Mouse (Mus musculus) ovary, postnatal 36 days (tissue): ENCODE data around the gene Hoxa2.

Source experiments
- DNase-seq: peaks from one replicate; pipeline ENCODE4 v3.0.0; 2022; ENCODE audit warnings: low spot score, mixed read lengths

The Hoxa2 gene

DNA sequence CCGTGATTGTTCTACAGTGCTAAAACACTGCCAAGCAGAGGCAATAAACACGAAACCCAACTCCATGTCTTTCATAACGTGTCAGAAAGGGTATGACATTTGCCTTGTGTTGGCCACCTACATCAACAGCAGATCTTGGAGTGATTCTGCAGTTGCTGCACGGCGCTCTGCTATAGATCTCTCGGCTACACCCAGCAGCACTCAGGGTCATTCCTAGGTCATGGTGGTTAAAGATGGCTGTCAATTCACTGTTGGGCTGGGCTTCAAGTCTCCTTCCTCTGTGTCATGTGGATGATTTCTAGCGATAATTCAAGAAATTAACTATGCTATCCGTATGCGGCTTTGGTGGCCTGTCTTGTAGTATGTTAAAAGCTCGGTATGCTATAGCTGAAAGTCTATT lies 26.1 kb downstream of the Hoxa2 start:
- DNase-seq = no peak

DNA sequence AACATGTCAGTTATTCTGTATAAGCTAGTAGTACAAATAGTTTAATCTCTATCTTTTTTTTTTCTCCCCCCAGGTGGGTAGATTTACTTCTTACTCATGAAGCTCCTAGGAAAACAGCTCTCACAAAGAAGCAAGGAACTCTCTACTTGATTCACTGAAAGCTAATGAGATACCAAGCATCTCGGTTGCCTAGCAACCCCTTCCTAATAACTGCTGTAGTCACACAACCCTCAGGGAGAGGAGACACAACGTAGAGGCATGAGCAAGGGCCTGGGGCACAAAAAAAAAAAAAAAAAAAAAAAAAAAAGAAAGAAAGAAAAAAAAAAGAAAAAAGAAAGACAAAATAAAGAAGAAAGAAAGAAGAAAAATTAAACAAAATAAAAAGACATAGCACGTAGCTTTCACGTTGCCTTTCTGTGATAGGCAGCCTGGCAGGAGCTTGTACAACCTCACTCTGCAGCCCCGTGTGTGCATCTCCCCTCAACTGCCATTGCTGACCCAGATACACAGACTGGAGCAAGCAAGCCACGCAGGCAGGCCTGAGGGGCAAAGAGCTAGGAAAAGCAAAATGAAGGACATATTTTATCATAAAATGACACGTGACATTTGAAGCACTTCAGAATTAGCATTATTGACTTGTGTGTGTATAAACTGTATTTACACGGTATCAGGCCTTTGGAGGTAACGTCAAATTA lies 26.6 kb downstream of the Hoxa2 start:
- DNase-seq = no peak

DNA sequence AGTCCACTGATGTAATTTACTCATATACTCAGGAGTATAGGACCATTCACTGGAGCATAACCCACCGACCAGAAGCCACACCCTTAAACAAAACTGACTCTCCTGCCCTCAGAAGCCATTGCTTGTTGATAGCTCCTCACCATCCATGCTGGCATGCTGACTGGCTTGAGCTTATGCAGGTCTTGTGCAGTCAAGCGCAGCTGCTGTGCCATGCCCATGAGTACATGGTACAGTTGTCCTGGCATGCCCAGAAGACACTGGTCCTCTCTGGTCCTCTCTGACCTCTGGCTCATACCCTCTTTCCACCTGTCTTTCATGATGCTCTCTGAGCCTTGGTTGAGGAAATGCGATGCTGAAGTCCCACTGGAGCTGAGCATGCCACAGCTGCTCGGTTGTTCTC lies 41.0 kb downstream of the Hoxa2 start:
- DNase-seq = no peak

DNA sequence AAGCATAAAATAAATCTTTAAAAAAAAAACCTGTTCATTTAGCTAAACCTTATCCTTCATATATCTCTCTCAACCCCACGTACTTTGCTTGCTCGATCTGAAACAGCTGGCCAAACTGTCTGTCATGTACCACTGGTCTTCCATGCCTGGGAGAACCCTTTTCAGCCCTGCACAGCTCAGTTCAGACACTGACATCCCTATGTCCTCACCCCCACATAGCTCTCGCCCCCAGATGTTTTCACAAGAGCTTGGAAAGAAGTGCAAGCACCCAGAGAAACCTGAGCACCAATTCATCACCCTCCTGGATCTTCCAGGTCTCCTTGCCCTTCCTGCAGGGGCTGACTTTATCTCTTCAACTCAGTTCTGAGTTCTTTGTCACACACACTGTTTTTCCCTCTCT lies 43.5 kb downstream of the Hoxa2 start:
- no peak for DNase-seq

DNA sequence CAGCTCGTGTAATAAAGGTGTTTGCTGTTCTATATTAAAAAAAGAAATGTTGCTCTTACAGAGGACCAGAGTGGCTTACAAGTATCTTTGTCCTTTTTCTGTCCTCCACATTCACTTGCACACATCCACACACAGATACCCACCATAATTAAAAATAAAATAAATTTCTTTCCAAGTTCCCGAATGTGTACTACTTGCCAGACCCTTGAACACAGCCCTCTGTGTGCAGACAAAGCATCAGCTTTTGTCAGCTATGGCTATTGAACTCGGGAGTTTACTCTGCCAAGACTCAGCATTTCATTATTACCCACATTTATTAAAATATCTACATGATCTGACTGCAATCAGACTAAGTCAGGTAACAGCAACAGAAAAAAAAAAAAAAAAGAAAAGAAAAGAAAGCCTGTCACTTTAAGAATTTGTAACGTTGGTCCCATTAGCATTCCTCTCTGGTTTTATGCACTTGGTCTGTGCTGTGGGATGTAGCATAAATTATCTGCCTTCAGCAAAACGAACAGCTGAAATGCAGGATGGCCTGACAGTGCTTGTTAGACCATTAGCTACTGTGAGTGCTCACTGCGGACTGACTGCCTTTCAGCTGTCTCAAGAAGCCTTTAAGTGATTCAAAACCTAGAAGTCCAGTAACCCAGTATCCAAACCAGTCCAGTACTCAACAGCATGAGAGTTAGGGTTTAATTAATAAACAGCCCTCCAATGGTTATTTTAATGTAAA lies 45.6 kb downstream of the Hoxa2 start:
- DNase-seq = no peak

DNA sequence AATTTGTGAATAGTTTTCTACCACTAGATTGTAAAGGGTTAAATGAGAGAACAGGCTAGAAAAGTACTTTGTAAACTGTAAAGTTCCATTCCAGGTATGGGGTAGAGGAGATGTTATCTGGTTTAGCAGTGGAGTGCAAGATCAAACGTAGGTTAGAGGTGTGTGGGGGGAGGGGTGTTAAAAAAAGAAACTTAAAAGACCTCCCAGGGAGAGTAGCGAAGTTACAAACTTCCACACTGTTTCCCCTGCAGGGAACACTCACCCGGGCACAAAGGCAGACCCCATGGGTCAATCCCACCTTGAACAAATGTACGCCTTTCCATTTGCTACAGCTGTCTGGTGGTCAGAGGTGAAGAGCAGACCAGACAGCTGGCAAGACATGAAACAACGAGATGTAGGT lies 48.7 kb downstream of the Hoxa2 start:
- DNase-seq = no peak
